ENCODE assay signal across 12 mouse cellular contexts in genomic region chr3:22745026-22745425, GRCm38 (mm10).
A peak's percentile ranks its signal among the peaks of the same experiment; 100 is the strongest.
DNase-seq lines count a peak whose midpoint lies in the region; ATAC-seq lines count a peak whose summit lies in the region.
"Had no signal": no experiment of that assay in that cellular context is flagged by ENCODE, and none has a peak within 500 bp of the region (broad histone marks: within the 10 kb centered on the region; RNA-seq: fewer than 3 reads in every experiment).

No protein-coding gene starts in this region.

- no peaks in the 10 kb centered on the region for H3K36me3 ChIP-seq in neural tube, embryonic 15.5 days
- H3K36me3 ChIP-seq: embryonic facial prominence, embryonic 15.5 days had no signal

- no peak overlapping the region for H3K9ac ChIP-seq in neural tube, embryonic 15.5 days (replicated peaks)
- H3K9ac ChIP-seq: embryonic facial prominence, embryonic 15.5 days; liver, embryonic 14.5 days had no signal

- no peaks in the 10 kb centered on the region for H3K4me1 ChIP-seq in neural tube, embryonic 15.5 days
- H3K4me1 ChIP-seq: embryonic facial prominence, embryonic 15.5 days had no signal

- intact Hi-C loops in left cerebral cortex, postnatal 4 days (cut with DNase I), result no loop called here

- H3K27me3 ChIP-seq in neural tube, embryonic 15.5 days (replicated peaks), result no peaks in the 10 kb centered on the region
- H3K27me3 ChIP-seq: embryonic facial prominence, embryonic 15.5 days had no signal

- peak; percentile 69; the same call in 1 of the 2 replicates for ATAC-seq in neural tube, embryonic 15.5 days (ENCODE audit: low FRiP score)
- no peak for ATAC-seq in megakaryocyte, adult 5-6 weeks (ENCODE audit: poor library complexity, severe bottlenecking)

- 0 out of 2 replicates have a peak, but pooled peaks cover 2% of the 10 kb centered on the region for H3K9me3 ChIP-seq in neural tube, embryonic 15.5 days (replicated peaks)
- H3K9me3 ChIP-seq: embryonic facial prominence, embryonic 15.5 days had no signal

- H3K27ac ChIP-seq in neural tube, embryonic 15.5 days (replicated peaks), result no peak overlapping the region
- H3K27ac ChIP-seq: embryonic facial prominence, embryonic 15.5 days; liver, embryonic 14.5 days had no signal

- no peak overlapping the region for H3K4me2 ChIP-seq in neural tube, embryonic 15.5 days
- H3K4me2 ChIP-seq: embryonic facial prominence, embryonic 15.5 days had no signal

- DNase-seq in embryo, embryonic 11 days, result peak; percentile 7
- no peak for DNase-seq in embryo, embryonic 10 days (ENCODE audit: low spot score)
- peak; percentile 8 for DNase-seq in left cerebral cortex, adult 11 months (ENCODE audit: low spot score)
- DNase-seq in left cerebral cortex, postnatal 4 days, result no peak
- peak; percentile 4 for DNase-seq in cerebellum, adult 11-12 months
- no peak for DNase-seq in ovary, adult 18-20 months (ENCODE audit: low spot score)
- DNase-seq: kidney, postnatal 25 days had no signal

- H3K4me3 ChIP-seq in neural tube, embryonic 15.5 days (replicated peaks), result no peak overlapping the region
- H3K4me3 ChIP-seq: embryonic facial prominence, embryonic 15.5 days; myocyte had no signal

Comparison
In these comparisons a context has a peak if more than half of its experiments do, and no peak if none do; other contexts are left out.
1. DNase-seq: peak in embryo, embryonic 11 days (single experiment), left cerebral cortex, adult 11 months (single experiment) and cerebellum, adult 11-12 months (single experiment); none in embryo, embryonic 10 days (single experiment), left cerebral cortex, postnatal 4 days (single experiment) and ovary, adult 18-20 months (single experiment).